Mouse (Mus musculus): Measurements from ENCODE around the gene Tmem248. TPM values are rescaled to one million over a fixed set of nuclear protein-coding genes. Genes with fewer than 3 reads are reported as not detected.

Tmem248 gene
- polyA plus RNA-seq (2015; fragmentation: Nextera tagmentation; extraction: Ambion mirVana), result 27.3 and 28.6 TPM in 2 replicates

DNA sequence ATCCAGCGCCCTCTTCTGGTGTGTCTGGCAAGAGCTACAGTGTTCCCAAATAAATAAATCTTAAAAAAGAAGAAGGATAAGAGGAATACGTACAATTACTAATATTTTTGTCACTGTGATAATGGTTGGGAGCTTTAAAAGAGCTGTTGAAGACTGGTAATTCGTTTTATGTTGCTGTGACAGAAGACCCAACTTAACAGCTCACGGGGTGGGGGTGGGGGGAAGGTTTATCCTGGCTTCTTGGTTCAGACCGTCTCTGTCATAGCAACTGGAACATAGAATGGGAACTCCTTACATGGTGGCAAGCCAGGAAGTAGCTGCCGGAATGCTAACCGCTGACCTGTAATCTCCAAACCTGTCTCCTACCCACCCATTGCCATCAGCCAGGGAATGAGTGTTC is at the start of gene Tmem248:
TSS of gene Tmem248 (plus strand) at position 301 of the 400 bp plus-strand sequence.
- WGBS, result 80% methylated on average over 7 of the region's 7 CpGs
- Histone ChIP-seq H3K36me3 (ENCODE audit: control insufficient read depth, insufficient read depth, low read length) (peaks cover 4% of the 10 kb centered on the region; the same call in 1 of the 2 replicates), H3K9ac (ENCODE audit: low read depth, low read length) (no peak within 1 kb of the TSS), H3K4me2 (ENCODE audit: low read depth, low read length) (no peak within 1 kb of the TSS), H3K27ac (ENCODE audit: low read length) (no peak within 1 kb of the TSS), H3K4me1 (ENCODE audit: control insufficient read depth, insufficient read depth, low read length) (peaks cover 8% of the 10 kb centered on the region; the same call in 1 of the 2 replicates), H3K9me3 (ENCODE audit: control insufficient read depth, low read length) (0 out of 2 replicates have a peak, but pooled peaks cover 5% of the 10 kb centered on the region), H3K4me3 (ENCODE audit: low read length) (no peak within 1 kb of the TSS), H3K27me3 (replicated peaks; ENCODE audit: control insufficient read depth, insufficient read depth, low read length) (no peaks in the 10 kb centered on the region)
- ATAC-seq, result no peak

DNA sequence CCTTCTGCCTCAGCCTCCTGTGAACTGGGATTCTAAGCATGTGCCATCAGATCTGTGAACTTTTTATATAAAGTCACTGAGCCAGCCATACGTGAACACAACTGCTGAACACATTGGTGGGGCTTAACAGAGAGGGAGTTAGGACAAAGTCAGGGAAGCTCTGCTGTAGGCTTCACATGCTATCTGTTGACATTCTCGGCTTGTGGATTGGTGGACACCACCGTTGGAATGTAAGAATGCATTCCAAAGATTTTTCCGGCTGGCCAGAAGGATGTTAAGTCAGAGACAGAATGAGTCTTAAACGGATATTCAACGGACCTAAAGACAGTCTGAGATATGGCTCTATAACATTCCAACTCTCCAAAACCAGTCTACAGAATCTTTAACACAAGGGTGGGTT is 47.8 kb upstream of the Tmem248 start:
- Histone ChIP-seq H3K9me3 (ENCODE audit: control insufficient read depth, low read length) (no peaks in the 10 kb centered on the region), H3K36me3 (ENCODE audit: control insufficient read depth, insufficient read depth, low read length) (no peaks in the 10 kb centered on the region), H3K9ac (ENCODE audit: low read depth, low read length) (no peak overlapping the region), H3K4me2 (ENCODE audit: low read depth, low read length) (no peak overlapping the region), H3K27ac (ENCODE audit: low read length) (no peak overlapping the region), H3K4me1 (ENCODE audit: control insufficient read depth, insufficient read depth, low read length) (peaks cover 12% of the 10 kb centered on the region), H3K4me3 (ENCODE audit: low read length) (no peak overlapping the region), H3K27me3 (replicated peaks; ENCODE audit: control insufficient read depth, insufficient read depth, low read length) (no peaks in the 10 kb centered on the region)
- no peak for ATAC-seq
- WGBS, result 43% methylated on average over 6 of the region's 6 CpGs

DNA sequence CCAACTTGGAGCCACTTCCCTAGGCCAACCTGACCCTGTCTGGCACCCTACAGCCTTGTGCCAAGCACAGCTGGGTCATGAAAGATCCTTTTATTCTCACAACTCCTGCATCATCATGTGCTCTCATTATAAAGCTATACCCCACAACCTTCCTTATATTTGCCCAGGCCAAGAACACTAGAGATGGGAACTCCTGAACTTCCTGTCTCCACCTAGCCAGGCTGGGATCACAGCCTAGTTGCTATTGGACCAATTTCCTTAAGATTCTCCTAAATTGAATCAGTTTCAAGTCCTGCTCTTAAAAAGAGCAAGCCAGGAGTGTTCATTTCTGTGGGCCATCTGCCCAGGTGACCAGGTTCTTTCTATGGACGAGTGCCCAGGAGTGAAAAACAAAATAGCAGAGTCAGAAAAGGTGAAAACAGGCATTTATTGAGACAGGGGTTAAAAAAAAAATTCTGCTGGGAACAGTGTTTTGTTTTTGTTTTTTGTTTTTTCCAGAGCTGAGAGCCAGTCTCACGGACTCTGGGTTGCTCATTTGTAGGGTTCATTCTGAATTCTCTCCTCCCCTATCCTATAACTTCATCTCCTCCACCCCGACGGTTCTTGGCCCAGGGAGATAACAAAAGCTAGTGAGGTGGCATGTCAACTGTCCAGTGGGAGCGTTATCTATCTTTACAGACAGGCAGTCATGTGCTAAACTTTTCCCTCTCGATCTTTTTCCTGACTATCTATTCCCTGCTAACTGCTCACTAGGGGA is 46.0 kb upstream of the Tmem248 start:
- peaks cover 13% of the 10 kb centered on the region for H3K4me1 ChIP-seq (ENCODE audit: control insufficient read depth, insufficient read depth, low read length)
- WGBS, result 10% methylated on average over 6 of the region's 6 CpGs
- peak; percentile 45 for ATAC-seq

DNA sequence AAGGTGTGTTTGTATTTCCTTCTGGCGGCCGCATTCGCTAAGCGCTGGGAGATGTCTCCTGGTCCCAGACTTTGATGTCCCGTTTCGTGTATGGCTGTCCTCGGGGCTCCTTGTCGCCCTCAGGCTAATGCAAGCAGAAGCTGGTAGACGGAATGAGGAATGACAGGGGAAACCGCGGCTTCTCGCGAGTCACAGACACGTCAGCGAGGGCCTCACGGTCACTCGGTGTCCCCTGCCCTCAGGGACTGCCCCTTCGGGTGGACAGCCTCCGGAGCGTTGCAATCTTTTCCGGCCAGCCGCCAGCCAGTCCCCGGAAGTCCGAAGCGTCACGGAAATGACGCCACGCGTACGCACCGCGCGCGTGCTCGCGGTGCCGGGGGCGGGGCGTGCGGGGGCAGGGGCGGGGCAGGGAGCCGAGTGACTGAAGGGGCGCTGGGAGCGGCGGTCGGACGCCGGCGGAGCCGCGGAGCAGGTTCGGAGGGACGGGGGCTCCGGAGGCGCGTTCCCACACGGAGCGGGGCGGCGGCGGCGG is 45.4 kb upstream of the Tmem248 start, which contains the start of gene Rabgef1:
TSS of gene Rabgef1 (plus strand) at position 376 of the 532 bp plus-strand sequence.
- H3K4me1 ChIP-seq (ENCODE audit: control insufficient read depth, insufficient read depth, low read length), result peaks cover 13% of the 10 kb centered on the region
- H3K27ac ChIP-seq (ENCODE audit: low read length), result peak within 1 kb of the TSS; percentile 93
- no peaks in the 10 kb centered on the region for H3K9me3 ChIP-seq (ENCODE audit: control insufficient read depth, low read length)
- ATAC-seq, result peak; percentile 96
- H3K36me3 ChIP-seq (ENCODE audit: control insufficient read depth, insufficient read depth, low read length), result no peaks in the 10 kb centered on the region
- H3K4me3 ChIP-seq (ENCODE audit: low read length), result peak within 1 kb of the TSS; percentile 91
- WGBS, result under 1% methylated on average over 38 of the region's 62 CpGs
- H3K4me2 ChIP-seq (ENCODE audit: low read depth, low read length), result peak within 1 kb of the TSS; percentile 78
- peak within 1 kb of the TSS; percentile 93 for H3K9ac ChIP-seq (ENCODE audit: low read depth, low read length)
- H3K27me3 ChIP-seq (replicated peaks; ENCODE audit: control insufficient read depth, insufficient read depth, low read length), result no peaks in the 10 kb centered on the region

More for the DNA sequence above, 46.0 kb upstream of the Tmem248 start:
- peak overlapping the region; percentile 91 for H3K4me3 ChIP-seq (ENCODE audit: low read length)
- H3K4me2 ChIP-seq (ENCODE audit: low read depth, low read length), result peak overlapping the region; percentile 78
- peak overlapping the region; percentile 93 for H3K27ac ChIP-seq (ENCODE audit: low read length)
- H3K27me3 ChIP-seq (replicated peaks; ENCODE audit: control insufficient read depth, insufficient read depth, low read length), result no peaks in the 10 kb centered on the region
- no peaks in the 10 kb centered on the region for H3K9me3 ChIP-seq (ENCODE audit: control insufficient read depth, low read length)
- H3K9ac ChIP-seq (ENCODE audit: low read depth, low read length), result peak overlapping the region; percentile 93
- no peaks in the 10 kb centered on the region for H3K36me3 ChIP-seq (ENCODE audit: control insufficient read depth, insufficient read depth, low read length)

DNA sequence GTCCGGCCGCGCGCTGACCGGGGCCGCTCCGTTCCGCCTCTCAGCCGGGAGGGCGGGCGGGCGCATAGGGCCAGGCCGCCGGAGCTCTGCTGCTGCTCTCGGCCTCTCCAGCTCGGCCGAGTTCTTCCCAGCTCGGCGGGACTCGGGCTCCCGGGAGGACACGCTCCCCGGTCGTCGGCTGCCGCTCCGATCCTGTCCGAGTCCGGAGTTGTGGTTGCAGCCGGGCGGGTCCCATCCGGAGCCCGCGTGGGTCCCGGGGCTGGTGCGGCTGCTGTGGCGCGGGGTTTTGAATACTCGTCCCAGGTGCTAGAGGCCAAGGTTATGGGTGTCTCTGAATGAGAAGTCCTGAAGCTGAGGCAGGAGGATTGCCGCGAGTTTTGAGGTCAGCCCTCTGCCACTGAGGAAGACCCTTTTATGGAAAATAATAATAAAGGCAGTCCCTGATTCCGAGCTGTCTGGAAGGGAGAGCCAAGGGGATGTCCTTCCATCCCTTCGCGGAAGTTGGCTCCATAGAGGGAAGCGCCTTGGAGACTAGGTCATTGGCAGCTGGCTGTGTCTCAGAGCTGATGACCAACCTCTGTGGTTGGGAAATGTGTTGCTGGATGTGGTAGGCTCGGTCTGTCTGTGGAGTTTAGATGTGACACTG is 44.8 kb upstream of the Tmem248 start:
- peak overlapping the region; percentile 83 for H3K27ac ChIP-seq (ENCODE audit: low read length)
- peak overlapping the region; percentile 37 for H3K4me2 ChIP-seq (ENCODE audit: low read depth, low read length)
- ATAC-seq, result peak; percentile 85
- H3K27me3 ChIP-seq (replicated peaks; ENCODE audit: control insufficient read depth, insufficient read depth, low read length), result no peaks in the 10 kb centered on the region
- peak overlapping the region; percentile 93 for H3K9ac ChIP-seq (ENCODE audit: low read depth, low read length)
- H3K9me3 ChIP-seq (ENCODE audit: control insufficient read depth, low read length), result no peaks in the 10 kb centered on the region
- under 1% methylated on average over 46 of the region's 46 CpGs for WGBS
- H3K4me1 ChIP-seq (ENCODE audit: control insufficient read depth, insufficient read depth, low read length), result peaks cover 13% of the 10 kb centered on the region
- H3K4me3 ChIP-seq (ENCODE audit: low read length), result peak overlapping the region; percentile 91
- no peaks in the 10 kb centered on the region for H3K36me3 ChIP-seq (ENCODE audit: control insufficient read depth, insufficient read depth, low read length)

DNA sequence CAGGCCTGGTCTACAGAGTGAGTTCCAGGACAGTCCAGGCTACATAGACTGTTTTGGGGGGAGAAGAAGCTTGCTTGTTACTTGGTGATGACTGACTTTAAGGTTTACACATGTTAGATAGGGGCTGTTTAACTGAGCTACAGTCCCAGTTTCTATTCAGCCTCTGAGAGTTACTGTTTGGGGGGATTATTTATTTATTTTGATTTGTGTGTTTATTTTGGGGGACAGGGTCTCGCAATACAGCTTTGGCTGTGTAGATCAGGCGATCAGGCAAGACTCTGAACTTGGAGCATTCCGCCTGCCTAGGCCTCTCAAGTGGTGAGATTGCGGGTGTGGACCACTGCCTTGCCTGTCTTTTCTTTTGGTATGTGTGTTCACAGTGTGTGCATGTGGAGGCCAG is 43.9 kb upstream of the Tmem248 start:
- no peak overlapping the region for H3K27ac ChIP-seq (ENCODE audit: low read length)
- WGBS, result 82% methylated on average over 4 of the region's 4 CpGs

DNA sequence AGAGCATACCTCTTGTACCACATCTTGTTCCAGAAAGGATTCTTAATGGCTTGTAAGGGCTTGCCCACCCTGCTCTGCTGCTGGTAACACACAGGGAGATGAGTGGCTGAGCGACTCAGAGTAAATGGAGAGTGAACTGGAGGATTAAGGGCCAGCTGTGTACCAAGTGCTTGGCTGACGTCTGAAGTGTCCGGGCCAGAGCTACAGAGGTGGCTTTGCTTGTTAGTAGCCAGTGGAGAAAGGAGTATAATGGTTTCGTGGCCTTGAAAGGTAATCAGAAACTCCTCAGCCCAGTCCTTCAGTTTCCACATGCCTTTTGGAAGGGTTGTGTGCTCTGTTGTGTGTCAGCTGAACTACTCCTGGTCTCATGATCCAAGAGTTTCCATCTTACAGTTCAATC is 39.0 kb upstream of the Tmem248 start:
- WGBS, result 52% methylated on average over 4 of the region's 4 CpGs
- no peak overlapping the region for H3K4me2 ChIP-seq (ENCODE audit: low read depth, low read length)
- H3K4me3 ChIP-seq (ENCODE audit: low read length), result no peak overlapping the region
- 0 out of 2 replicates have a peak overlapping the region, but pooled peaks have one; percentile 21 for H3K9ac ChIP-seq (ENCODE audit: low read depth, low read length)
- H3K4me1 ChIP-seq (ENCODE audit: control insufficient read depth, insufficient read depth, low read length), result peaks cover 17% of the 10 kb centered on the region
- ATAC-seq, result no peak
- no peaks in the 10 kb centered on the region for H3K36me3 ChIP-seq (ENCODE audit: control insufficient read depth, insufficient read depth, low read length)
- no peak overlapping the region for H3K27ac ChIP-seq (ENCODE audit: low read length)
- no peaks in the 10 kb centered on the region for H3K9me3 ChIP-seq (ENCODE audit: control insufficient read depth, low read length)
- H3K27me3 ChIP-seq (replicated peaks; ENCODE audit: control insufficient read depth, insufficient read depth, low read length), result no peaks in the 10 kb centered on the region

More for the DNA sequence above, 43.9 kb upstream of the Tmem248 start:
- no peaks in the 10 kb centered on the region for H3K9me3 ChIP-seq (ENCODE audit: control insufficient read depth, low read length)
- no peak for ATAC-seq
- H3K9ac ChIP-seq (ENCODE audit: low read depth, low read length), result no peak overlapping the region
- H3K4me1 ChIP-seq (ENCODE audit: control insufficient read depth, insufficient read depth, low read length), result peaks cover 16% of the 10 kb centered on the region
- H3K27me3 ChIP-seq (replicated peaks; ENCODE audit: control insufficient read depth, insufficient read depth, low read length), result no peaks in the 10 kb centered on the region
- H3K4me2 ChIP-seq (ENCODE audit: low read depth, low read length), result peak overlapping the region; percentile 37
- peak overlapping the region; percentile 91 for H3K4me3 ChIP-seq (ENCODE audit: low read length)
- no peaks in the 10 kb centered on the region for H3K36me3 ChIP-seq (ENCODE audit: control insufficient read depth, insufficient read depth, low read length)

DNA sequence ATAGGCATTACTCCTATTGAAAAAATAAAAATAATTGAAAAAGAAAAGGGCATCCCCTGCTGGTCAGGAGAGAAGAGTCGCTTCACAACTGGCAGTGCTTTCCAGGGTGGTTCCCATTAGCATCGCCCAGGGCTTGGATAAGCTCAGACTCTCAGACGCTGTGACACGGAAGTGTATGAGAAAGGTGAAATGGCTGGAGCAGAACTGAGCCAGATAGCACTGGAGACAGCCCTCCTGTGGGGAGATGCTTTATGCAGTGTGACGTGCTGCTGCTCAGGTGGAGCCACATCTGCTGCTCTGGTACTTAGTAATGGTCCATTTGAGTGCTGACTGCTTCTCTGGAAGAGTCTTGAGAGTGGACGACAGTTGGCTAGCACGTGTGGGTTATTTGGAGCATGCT is 36.5 kb upstream of the Tmem248 start:
- ATAC-seq, result no peak
- 71% methylated on average over 7 of the region's 7 CpGs for WGBS

More for the DNA sequence above, 36.5 kb upstream of the Tmem248 start:
- no peaks in the 10 kb centered on the region for H3K27me3 ChIP-seq (replicated peaks; ENCODE audit: control insufficient read depth, insufficient read depth, low read length)
- H3K4me2 ChIP-seq (ENCODE audit: low read depth, low read length), result no peak overlapping the region
- peaks cover 14% of the 10 kb centered on the region for H3K4me1 ChIP-seq (ENCODE audit: control insufficient read depth, insufficient read depth, low read length)
- no peaks in the 10 kb centered on the region for H3K36me3 ChIP-seq (ENCODE audit: control insufficient read depth, insufficient read depth, low read length)
- no peak overlapping the region for H3K27ac ChIP-seq (ENCODE audit: low read length)
- H3K9ac ChIP-seq (ENCODE audit: low read depth, low read length), result no peak overlapping the region
- H3K4me3 ChIP-seq (ENCODE audit: low read length), result no peak overlapping the region
- no peaks in the 10 kb centered on the region for H3K9me3 ChIP-seq (ENCODE audit: control insufficient read depth, low read length)

Data from intestine, embryonic 16.5 days (tissue).